In genomic region chr5:69292353-69292752, GRCm38 (mm10) we compare ENCODE assay signal across 29 mouse cellular contexts. TPM values are rescaled to one million over a fixed set of nuclear protein-coding genes. Genes with fewer than 3 reads are reported as not detected.
"Had no signal": no experiment of that assay in that cellular context is flagged by ENCODE, and none has a peak within 500 bp of the region (broad histone marks: within the 10 kb centered on the region; RNA-seq: fewer than 3 reads in every experiment).

No protein-coding gene starts in this region.

- H3K4me1 ChIP-seq: heart, embryonic 10.5 days; heart, embryonic 12.5 days; hindbrain, embryonic 10.5 days; hindbrain, embryonic 12.5 days; intestine, embryonic 15.5 days; limb, embryonic 13.5 days; limb, embryonic 15.5 days; liver, embryonic 12.5 days had no signal

- ATAC-seq: hindbrain, embryonic 16.5 days; inflammation-experienced regulatory T-cells, adult 6 months; intestine, embryonic 15.5 days; intestine, postnatal 0 days; liver, embryonic 12.5 days had no signal

- H3K27ac ChIP-seq: gastrocnemius, adult 2 months; heart, embryonic 10.5 days; hindbrain, embryonic 10.5 days; hindbrain, embryonic 12.5 days; hindbrain, embryonic 14.5 days; intestine, embryonic 15.5 days; layer of hippocampus, adult 2 months; limb, embryonic 13.5 days; limb, embryonic 15.5 days; liver, embryonic 12.5 days; liver, embryonic 14.5 days had no signal

- DNase-seq: gastrocnemius, adult 2 months; gastrocnemius, postnatal 10 days; gastrocnemius, postnatal 25 days; heart, adult 18-20 months; heart, postnatal 10 days; heart, postnatal 4 days; kidney, adult 18-20 months; kidney, adult 8-10 months; kidney, postnatal 10 days; kidney, postnatal 25 days; kidney, postnatal 4 days; layer of hippocampus, postnatal 36 days; left cerebral cortex, postnatal 4 days had no signal

- H3K4me3 ChIP-seq: gastrocnemius, adult 2 months; heart, embryonic 10.5 days; heart, embryonic 12.5 days; hindbrain, embryonic 10.5 days; hindbrain, embryonic 12.5 days; intestine, embryonic 15.5 days; layer of hippocampus, adult 2 months; limb, embryonic 13.5 days; limb, embryonic 15.5 days; liver, embryonic 12.5 days had no signal

RNA-seq across cellular contexts. Expression of gene Kctd8, which starts 49.1 kb away (rescaled TPM):
- total RNA-seq: granulocyte monocyte progenitor cell, adult 5-6 weeks; liver, adult 2 months had no signal
- polyA plus RNA-seq: inflammation-experienced regulatory T-cells, adult 6 months; liver, adult 2 months; liver, embryonic 14.5 days had no signal
